Mouse (Mus musculus) lung, embryonic 16.5 days (tissue): ENCODE data around the gene Drap1. TPM values are rescaled to one million over a fixed set of nuclear protein-coding genes. Genes with fewer than 3 reads are reported as not detected.

Experiments
- ATAC-seq: fragments of 200-750 bp; cut with Nextera tagmentation; 2 replicates; pipeline ENCODE4 v1.8.0; 2017; ENCODE audit warnings: low read depth, mild to moderate bottlenecking, moderate library complexity
- H3K27ac ChIP-seq: fragments of 300-500 bp; sonication (generic); 2 replicates; pipeline ENCODE4 v1.5.1; 2014; ENCODE audit warnings: mild to moderate bottlenecking, control low read depth, low read length
- H3K27me3 ChIP-seq: fragments of 300-500 bp; sonication (generic); 2 replicates; pipeline ENCODE4 v1.6.1; 2014; ENCODE audit warnings: low read depth, low read length, mixed read lengths; ENCODE audit not compliant: control insufficient read depth, insufficient read depth
- H3K36me3 ChIP-seq: fragments of 300-500 bp; sonication (generic); 2 replicates; pipeline ENCODE4 v1.6.1; 2014; ENCODE audit warnings: low read length; ENCODE audit not compliant: control insufficient read depth, insufficient read depth
- H3K4me1 ChIP-seq: fragments of 300-500 bp; sonication (generic); replicated peaks from 2 replicates; pipeline ENCODE4 v1.6.1; 2014; ENCODE audit warnings: low read length, mixed read lengths; ENCODE audit not compliant: control insufficient read depth, insufficient read depth
- H3K4me2 ChIP-seq: fragments of 300-500 bp; sonication (generic); 2 replicates; pipeline ENCODE4 v1.6.1; 2014; ENCODE audit warnings: low read depth, low read length, control low read depth
- H3K4me3 ChIP-seq: fragments of 300-500 bp; sonication (generic); 2 replicates; pipeline ENCODE4 v1.5.1; 2014; ENCODE audit warnings: mild to moderate bottlenecking, low read length, control low read depth
- H3K9ac ChIP-seq: fragments of 300-500 bp; sonication (generic); 2 replicates; pipeline ENCODE4 v1.6.1; 2014; ENCODE audit warnings: low read length, control low read depth
- H3K9me3 ChIP-seq: fragments of 300-500 bp; sonication (generic); 2 replicates; pipeline ENCODE4 v1.6.1; 2016; ENCODE audit warnings: low read length; ENCODE audit not compliant: control insufficient read depth
- WGBS: fragments of 180-500 bp; shearing (Covaris S2); extraction: QIAGEN DNeasy Blood & Tissue Kit; methylation state at CpG from one replicate; pipeline ENCODE4 v1.1.7; 2014; 5-methylcytosine and 5-hydroxymethylcytosine counted together
- polyA plus RNA-seq: library from polyadenylated mRNA; unstranded; fragments of >200 nt; fragmentation: Nextera tagmentation; extraction: Ambion mirVana; gene quantifications from 2 replicates; pipeline ENCODE4 v1.2.1, GENCODE M21; 2015

The Drap1 gene
- polyA plus RNA-seq, 1 experiment from 2014 or later: 265 TPM

- no peaks in the 10 kb centered on the region for H3K27me3 ChIP-seq
- WGBS: 80% methylated on average over 18 of the region's 18 CpGs
- H3K4me2 ChIP-seq: peak overlapping the region; percentile 59
- peaks cover 21% of the 10 kb centered on the region for H3K4me1 ChIP-seq
- H3K9me3 ChIP-seq: no peaks in the 10 kb centered on the region
- peaks cover 18% of the 10 kb centered on the region for H3K36me3 ChIP-seq
- peak overlapping the region; percentile 89 for H3K27ac ChIP-seq
- H3K4me3 ChIP-seq: peak overlapping the region; percentile 90
- H3K9ac ChIP-seq: peak overlapping the region; percentile 98
- ATAC-seq: no peak
These were observed 1.3 kb upstream of the Drap1 start for GRCm38 (mm10) chr19:5425906-5426565.

DNA sequence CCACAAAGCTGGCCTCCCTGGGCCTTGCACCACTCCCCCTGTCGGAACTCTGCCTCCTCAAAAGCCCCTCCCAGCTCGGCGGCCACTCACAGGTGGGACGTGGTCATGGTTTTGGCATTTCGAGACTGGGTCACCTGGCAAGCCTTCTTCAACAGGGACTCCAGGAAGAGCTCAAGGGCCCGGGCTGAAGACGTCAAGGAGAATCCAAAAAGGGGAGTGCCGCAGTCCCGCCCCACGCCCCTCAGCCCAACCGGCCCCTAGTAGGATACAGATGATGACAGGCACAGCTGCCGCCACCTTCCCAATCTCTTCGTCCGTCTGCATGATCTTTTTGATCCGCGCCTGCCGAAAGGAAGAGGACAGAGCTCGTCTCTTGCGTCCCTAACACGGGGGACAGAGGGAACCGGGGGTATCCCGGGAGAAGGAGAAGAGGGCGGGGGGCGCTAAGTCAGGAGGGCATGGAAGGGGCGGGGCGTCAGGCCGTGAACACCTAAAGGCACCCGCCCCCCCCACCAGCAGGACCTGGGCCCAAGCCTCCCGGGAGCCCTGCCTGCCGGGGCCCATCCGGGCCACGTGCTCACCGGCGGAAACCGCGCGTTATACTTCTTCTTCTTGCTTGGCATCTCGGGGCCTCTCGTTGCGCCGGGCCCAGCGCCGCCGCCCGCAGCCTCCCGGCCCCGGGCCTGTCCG lies 542 bp downstream of the Drap1 start:
- H3K9me3 ChIP-seq: no peaks in the 10 kb centered on the region
- peaks cover 24% of the 10 kb centered on the region for H3K36me3 ChIP-seq
- H3K4me1 ChIP-seq: peaks cover 21% of the 10 kb centered on the region
- peak overlapping the region; percentile 71 for H3K4me2 ChIP-seq
- H3K9ac ChIP-seq: peak overlapping the region; percentile 91
- no peaks in the 10 kb centered on the region for H3K27me3 ChIP-seq
- ATAC-seq: peak; percentile 61
- peak overlapping the region; percentile 97 for H3K27ac ChIP-seq
- under 1% methylated on average over 46 of the region's 48 CpGs for WGBS
- H3K4me3 ChIP-seq: peak overlapping the region; percentile 90

GRCm38 (mm10) chr19:5423561-5423960 lies 1.2 kb downstream of the Drap1 start:
- H3K4me2 ChIP-seq: peak overlapping the region; percentile 71
- ATAC-seq: no peak
- WGBS: 41% methylated on average over 12 of the region's 12 CpGs
- no peaks in the 10 kb centered on the region for H3K9me3 ChIP-seq
- peaks cover 21% of the 10 kb centered on the region for H3K4me1 ChIP-seq
- H3K4me3 ChIP-seq: peak overlapping the region; percentile 90
- no peaks in the 10 kb centered on the region for H3K27me3 ChIP-seq
- peak overlapping the region; percentile 91 for H3K9ac ChIP-seq
- peaks cover 24% of the 10 kb centered on the region for H3K36me3 ChIP-seq
- H3K27ac ChIP-seq: peak overlapping the region; percentile 97

GRCm38 (mm10) chr19:5422895-5423443 lies 1.8 kb downstream of the Drap1 start:
- peak overlapping the region; percentile 91 for H3K9ac ChIP-seq
- H3K4me1 ChIP-seq: peaks cover 21% of the 10 kb centered on the region
- no peaks in the 10 kb centered on the region for H3K9me3 ChIP-seq
- ATAC-seq: no peak
- WGBS: 75% methylated on average over 9 of the region's 9 CpGs
- peaks cover 24% of the 10 kb centered on the region for H3K36me3 ChIP-seq
- no peaks in the 10 kb centered on the region for H3K27me3 ChIP-seq
- no peak overlapping the region; the same call in 1 of the 2 replicates for H3K27ac ChIP-seq
- H3K4me2 ChIP-seq: peak overlapping the region; percentile 71
- peak overlapping the region; percentile 90 for H3K4me3 ChIP-seq

- Histone ChIP-seq H3K27ac (no peak overlapping the region), H3K36me3 (peaks cover 23% of the 10 kb centered on the region), H3K4me3 (no peak overlapping the region), H3K9me3 (no peaks in the 10 kb centered on the region), H3K27me3 (no peaks in the 10 kb centered on the region), H3K4me2 (no peak overlapping the region), H3K9ac (no peak overlapping the region), H3K4me1 (peaks cover 21% of the 10 kb centered on the region)
- ATAC-seq: no peak
- 87% methylated on average over 10 of the region's 10 CpGs for WGBS
These were observed 2.5 kb downstream of the Drap1 start for GRCm38 (mm10) chr19:5422267-5422666.

- H3K27ac ChIP-seq: no peak overlapping the region
- H3K27me3 ChIP-seq: no peaks in the 10 kb centered on the region
- H3K36me3 ChIP-seq: peaks cover 19% of the 10 kb centered on the region
- H3K9ac ChIP-seq: no peak overlapping the region
- ATAC-seq: no peak
- no peak overlapping the region for H3K4me2 ChIP-seq
- H3K4me1 ChIP-seq: peaks cover 19% of the 10 kb centered on the region
- no peaks in the 10 kb centered on the region for H3K9me3 ChIP-seq
- WGBS: 83% methylated on average over 5 of the region's 5 CpGs
- H3K4me3 ChIP-seq: no peak overlapping the region
These were observed 3.0 kb downstream of the Drap1 start for GRCm38 (mm10) chr19:5421784-5422183.

DNA sequence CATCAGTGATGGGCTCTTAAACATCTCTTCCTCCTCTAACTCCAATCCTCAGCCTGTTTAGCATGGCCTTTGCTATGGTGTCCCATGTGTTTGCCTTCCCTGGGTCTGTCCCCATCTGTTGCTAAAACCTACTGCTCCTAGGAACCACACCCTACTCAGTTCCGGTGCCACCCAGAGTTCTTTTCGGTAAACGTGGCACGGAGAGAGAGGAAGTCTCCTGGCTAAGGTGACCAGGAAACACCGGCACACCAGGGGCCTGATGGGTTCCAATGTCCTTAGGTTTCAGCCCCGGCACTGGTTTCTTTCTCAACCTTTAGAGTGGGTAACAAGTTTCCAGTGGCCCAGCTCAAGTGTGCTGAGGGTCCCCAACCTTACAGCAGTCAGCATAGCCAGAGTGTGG lies 4.2 kb downstream of the Drap1 start:
- Histone ChIP-seq H3K27ac (no peak overlapping the region), H3K36me3 (peaks cover 15% of the 10 kb centered on the region; the same call in 1 of the 2 replicates)
- 92% methylated on average over 6 of the region's 6 CpGs for WGBS

DNA sequence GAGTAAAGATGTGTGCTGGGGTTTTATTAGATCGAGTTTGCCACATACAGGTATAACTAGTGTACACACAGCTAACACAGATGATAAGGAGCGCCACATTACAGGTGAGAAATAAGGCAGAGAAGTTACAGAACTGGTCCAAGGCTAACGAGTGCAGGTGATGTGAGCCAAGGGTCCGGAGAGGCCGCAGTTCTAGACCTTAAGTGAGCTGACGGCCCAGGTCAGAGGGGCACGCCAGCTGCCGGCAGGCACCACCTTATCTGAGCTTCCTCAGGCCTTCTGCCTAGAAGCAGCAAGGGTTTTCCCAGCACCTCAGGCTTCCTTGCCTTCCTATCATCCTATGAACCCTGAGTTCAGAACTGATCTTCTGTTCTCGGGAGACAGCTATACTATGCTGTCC lies 5.1 kb downstream of the Drap1 start:
- H3K36me3 ChIP-seq: peaks cover 15% of the 10 kb centered on the region; the same call in 1 of the 2 replicates
- H3K9ac ChIP-seq: no peak overlapping the region
- no peak overlapping the region for H3K4me3 ChIP-seq
- H3K9me3 ChIP-seq: no peaks in the 10 kb centered on the region
- H3K4me1 ChIP-seq: peaks cover 10% of the 10 kb centered on the region
- WGBS: 81% methylated on average over 9 of the region's 9 CpGs
- no peak for ATAC-seq
- H3K4me2 ChIP-seq: no peak overlapping the region
- no peaks in the 10 kb centered on the region for H3K27me3 ChIP-seq
- no peak overlapping the region for H3K27ac ChIP-seq

More for the DNA sequence above, 4.2 kb downstream of the Drap1 start:
- no peak for ATAC-seq
- Histone ChIP-seq H3K27me3 (no peaks in the 10 kb centered on the region), H3K9me3 (no peaks in the 10 kb centered on the region), H3K4me3 (no peak overlapping the region), H3K4me1 (peaks cover 10% of the 10 kb centered on the region), H3K9ac (no peak overlapping the region), H3K4me2 (no peak overlapping the region)

GRCm38 (mm10) chr19:5418750-5419466 lies 5.9 kb downstream of the Drap1 start:
- Histone ChIP-seq H3K27me3 (no peaks in the 10 kb centered on the region), H3K9ac (no peak overlapping the region), H3K4me2 (no peak overlapping the region), H3K9me3 (no peaks in the 10 kb centered on the region), H3K4me3 (no peak overlapping the region), H3K27ac (no peak overlapping the region), H3K4me1 (peaks cover 10% of the 10 kb centered on the region), H3K36me3 (peaks cover 15% of the 10 kb centered on the region; the same call in 1 of the 2 replicates)
- no peak for ATAC-seq
- 94% methylated on average over 8 of the region's 8 CpGs for WGBS
